Mouse (Mus musculus) kidney, adult 9 months (tissue): ENCODE data around the gene Hikeshi.
A peak's percentile ranks its signal among the peaks of the same experiment; 100 is the strongest.

Experiments
- DNase-seq: peaks from one replicate; pipeline ENCODE4 v3.0.0; 2022

The Hikeshi gene

GRCm38 (mm10) chr7:89912356-89912755 lies 28.6 kb downstream of the Hikeshi start:
- no peak for DNase-seq

DNA sequence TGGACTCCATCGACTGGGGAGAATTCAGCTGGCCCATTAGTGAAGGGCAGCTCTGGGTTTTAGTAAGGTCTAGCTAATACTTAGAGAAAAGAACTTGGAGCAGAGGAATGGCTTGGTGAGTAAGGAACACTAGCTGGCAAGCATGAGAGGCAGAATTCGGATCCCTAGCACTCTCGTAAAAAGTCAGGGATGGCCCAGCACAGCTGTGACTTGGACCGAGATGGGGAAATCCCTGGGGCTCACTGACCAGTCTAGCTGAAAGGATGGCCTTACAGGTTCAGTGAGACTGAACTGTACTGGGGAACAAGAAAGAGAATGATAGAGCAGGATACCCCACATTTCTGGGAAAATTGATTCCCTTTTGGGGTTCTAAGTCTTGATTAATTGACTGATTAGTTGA lies 31.3 kb downstream of the Hikeshi start:
- DNase-seq, result peak; percentile 23

DNA sequence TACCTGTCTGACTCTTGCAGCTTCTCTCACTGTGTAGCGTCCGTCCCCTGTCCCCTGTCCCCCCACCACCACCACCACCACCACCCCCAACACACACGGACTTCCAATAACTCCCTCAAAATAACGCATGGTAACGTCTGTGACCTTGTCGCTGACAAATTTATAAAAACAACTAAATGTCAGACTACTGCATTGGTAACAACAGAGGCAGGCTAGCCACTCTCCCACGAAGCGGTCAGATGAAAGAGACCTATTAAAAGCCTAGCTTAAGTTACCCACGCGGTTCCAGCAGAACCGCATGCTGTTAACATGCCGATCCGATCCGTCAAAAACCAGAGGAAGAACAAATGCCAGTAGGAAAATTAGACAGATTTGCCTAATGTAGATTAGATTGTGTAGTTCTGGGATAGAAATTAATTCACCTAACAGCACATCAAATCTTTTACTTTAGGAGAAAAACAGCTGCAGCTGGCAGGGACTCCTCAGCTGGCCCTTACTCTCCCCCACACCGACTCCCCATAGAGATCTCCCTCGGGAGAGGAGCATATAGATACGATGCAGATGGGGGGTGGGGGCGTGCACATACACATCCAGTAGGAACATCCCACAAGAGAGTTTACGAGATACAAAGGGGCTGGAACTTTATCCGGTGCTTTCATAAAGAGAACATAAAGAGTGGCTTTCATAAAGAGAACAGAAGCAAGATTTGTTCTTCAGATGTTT lies 31.9 kb downstream of the Hikeshi start:
- DNase-seq, result no peak

- DNase-seq, result no peak
These were observed 32.6 kb downstream of the Hikeshi start for GRCm38 (mm10) chr7:89908421-89908820.

- DNase-seq, result peak; percentile 76
These were observed 33.1 kb downstream of the Hikeshi start for GRCm38 (mm10) chr7:89907950-89908349.

DNA sequence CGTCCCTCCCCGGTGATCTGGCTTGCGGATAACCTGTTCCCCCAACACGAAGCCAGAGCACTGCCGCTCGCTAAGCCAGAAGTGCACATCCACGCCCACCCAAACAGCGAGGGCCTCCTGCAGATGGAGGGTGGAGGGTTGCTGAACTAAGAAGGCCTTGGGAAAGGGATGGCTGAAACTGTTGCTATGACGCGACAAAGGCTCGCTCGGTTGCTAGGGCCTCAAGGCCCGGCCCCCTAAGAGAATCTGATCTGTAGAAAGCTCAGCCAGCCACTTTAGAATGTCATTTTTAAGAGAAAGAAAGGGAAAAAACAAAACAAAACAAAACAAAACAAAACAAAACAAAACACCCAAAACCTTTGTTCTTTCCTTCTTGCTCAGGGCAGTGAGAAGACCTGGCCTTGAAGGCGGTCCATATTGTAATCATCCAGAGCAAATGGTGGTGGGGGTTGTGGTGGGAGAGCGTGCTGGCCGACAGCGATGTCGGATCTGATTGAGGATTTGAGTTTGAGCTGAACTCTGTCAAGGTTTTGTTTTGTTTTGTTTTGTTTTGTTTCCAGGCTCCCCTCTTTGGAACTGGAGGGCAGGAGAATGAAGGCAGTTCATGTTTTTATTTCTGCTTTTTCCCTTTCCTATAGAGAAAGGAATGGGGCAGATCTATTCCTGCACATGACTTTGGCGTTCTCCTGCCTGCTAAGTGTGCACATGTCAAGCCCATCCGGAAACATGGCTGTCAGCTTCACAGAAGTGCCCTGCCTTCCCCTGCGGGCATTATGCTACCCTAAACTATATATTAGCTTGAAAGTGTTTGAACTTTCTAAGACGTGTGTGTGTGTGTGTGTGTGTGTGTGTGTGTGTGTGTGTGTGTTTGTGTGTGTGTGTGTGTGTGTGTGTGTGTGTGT lies 37.3 kb downstream of the Hikeshi start, which contains the start of gene Ccdc81:
TSS of gene Ccdc81 (minus strand) at position 188 of the 902 bp plus-strand sequence.
- DNase-seq, result no peak

DNA sequence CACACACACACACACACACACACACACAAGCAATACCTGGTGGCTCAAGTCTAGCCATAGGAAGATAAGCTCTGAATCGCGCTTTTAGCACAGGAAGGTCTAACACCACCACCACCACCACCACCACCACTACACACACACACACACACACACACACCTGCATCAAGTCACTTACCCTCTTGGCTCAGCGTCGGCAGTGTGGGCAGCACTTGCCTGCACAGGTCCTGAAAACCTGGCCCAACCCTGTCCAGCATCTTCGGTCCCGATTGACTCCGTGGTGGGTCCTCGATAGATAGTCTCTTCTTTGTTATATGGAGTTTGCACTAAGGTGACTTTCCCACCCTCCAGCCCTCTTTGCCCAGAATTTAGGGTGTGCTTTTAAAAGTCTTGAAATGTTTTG lies 38.0 kb downstream of the Hikeshi start:
- no peak for DNase-seq

DNA sequence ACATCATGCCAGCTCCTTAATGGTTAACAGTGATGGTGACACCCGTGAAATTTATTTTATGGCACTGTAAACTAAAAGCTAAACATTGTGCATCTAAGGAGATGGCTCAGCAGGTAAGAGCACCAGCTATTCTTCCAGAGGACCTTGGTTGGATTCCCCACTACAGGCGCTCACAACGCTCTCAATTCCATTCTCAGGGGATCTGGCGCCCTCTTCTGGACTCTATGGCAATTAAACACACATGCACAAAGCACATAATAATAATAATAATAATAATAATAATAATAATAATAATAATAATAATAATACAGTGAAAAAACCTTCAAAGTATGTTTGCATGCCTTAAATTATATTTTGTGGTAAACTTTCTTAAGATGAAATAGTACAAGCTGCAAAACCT lies 49.1 kb downstream of the Hikeshi start:
- peak; percentile 30 for DNase-seq

DNA sequence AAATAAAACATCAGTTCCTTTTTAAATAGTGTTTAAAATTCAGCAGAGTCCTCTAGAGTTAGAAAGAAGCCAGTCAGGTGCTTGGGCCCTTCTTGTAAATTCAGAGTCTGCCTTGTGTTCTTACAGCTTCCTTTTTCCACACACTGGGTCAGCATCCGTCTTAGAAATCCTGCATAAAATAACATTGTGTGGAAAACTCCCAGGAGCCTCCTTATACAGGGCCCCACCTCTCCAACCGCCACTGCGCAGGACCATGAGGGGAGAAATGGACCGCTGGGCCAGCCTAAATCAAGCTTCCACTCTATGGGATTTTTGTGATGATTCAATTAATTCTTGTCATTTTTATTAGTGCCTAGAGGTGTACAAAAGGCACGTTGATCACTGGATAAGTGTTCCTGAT lies 49.6 kb downstream of the Hikeshi start:
- no peak for DNase-seq

- no peak for DNase-seq
These were observed 56.5 kb downstream of the Hikeshi start for GRCm38 (mm10) chr7:89884551-89884950.

GRCm38 (mm10) chr7:89879686-89880085 lies 61.3 kb downstream of the Hikeshi start:
- DNase-seq, result no peak
